Mouse (Mus musculus) layer of hippocampus, adult 11-12 months (tissue): Measurements from ENCODE around the gene Igsf23.
"Not testable (repeated sequence)": the region's sequence is repeated elsewhere in the genome, so short reads cannot be mapped to it uniquely, and the experiment has no call there.

ENCODE experiments used
- DNase-seq: peaks from one replicate; pipeline ENCODE4 v3.0.0; 2022; ENCODE audit warnings: low spot score

The Igsf23 gene

GRCm38 (mm10) chr7:19935171-19935751 lies 15.3 kb downstream of the Igsf23 start:
- no peak for DNase-seq

GRCm38 (mm10) chr7:19932877-19933809 lies 17.4 kb downstream of the Igsf23 start:
- DNase-seq: peak; percentile 86

GRCm38 (mm10) chr7:19932133-19932876 lies 18.3 kb downstream of the Igsf23 start:
- DNase-seq: no peak

- not testable (repeated sequence) for DNase-seq
Measured at GRCm38 (mm10) chr7:19930481-19930880, 20.1 kb downstream of the Igsf23 start.

GRCm38 (mm10) chr7:19928486-19928885 lies 22.1 kb downstream of the Igsf23 start:
- no peak for DNase-seq

GRCm38 (mm10) chr7:19926849-19927480 lies 23.6 kb downstream of the Igsf23 start:
- DNase-seq: no peak

- DNase-seq: no peak
Measured at GRCm38 (mm10) chr7:19925376-19925775, 25.2 kb downstream of the Igsf23 start.

- no peak for DNase-seq
Measured at GRCm38 (mm10) chr7:19923797-19924196, 26.8 kb downstream of the Igsf23 start.

GRCm38 (mm10) chr7:19923354-19923753 lies 27.2 kb downstream of the Igsf23 start:
- no peak for DNase-seq

- peak; percentile 80 for DNase-seq
Measured at GRCm38 (mm10) chr7:19920506-19921261, 29.9 kb downstream of the Igsf23 start, which contains the start of gene Pvr. Gene Pvr (minus strand): TSS chr7:19921160.

GRCm38 (mm10) chr7:19920166-19920505 lies 30.4 kb downstream of the Igsf23 start:
- no peak for DNase-seq

GRCm38 (mm10) chr7:19914558-19914957 lies 36.0 kb downstream of the Igsf23 start:
- DNase-seq: no peak

GRCm38 (mm10) chr7:19911695-19912524 lies 38.6 kb downstream of the Igsf23 start:
- DNase-seq: no peak

- no peak for DNase-seq
Measured at GRCm38 (mm10) chr7:19911292-19911658, 39.3 kb downstream of the Igsf23 start.

GRCm38 (mm10) chr7:19910421-19911291 lies 39.9 kb downstream of the Igsf23 start:
- DNase-seq: peak; percentile 85

- DNase-seq: peak; percentile 38
Measured at GRCm38 (mm10) chr7:19889881-19890280, 60.7 kb downstream of the Igsf23 start.

- no peak for DNase-seq
Measured at GRCm38 (mm10) chr7:19887849-19888248, 62.7 kb downstream of the Igsf23 start, which contains the start of gene Ceacam19. Gene Ceacam19 (minus strand): TSS chr7:19887965.
